Mouse (Mus musculus) regulatory T cell (primary cell): ENCODE measurements around the gene Rap1b.

Experiments
- in situ Hi-C: fragments of 300-600 bp; cut with MboI, MseI; formaldehyde crosslinking; loops from one replicate; pipeline ENCODE4 v1.15.1; 2025; ENCODE audit warnings: high pct_unique_total_duplicates

Rap1b gene

DNA sequence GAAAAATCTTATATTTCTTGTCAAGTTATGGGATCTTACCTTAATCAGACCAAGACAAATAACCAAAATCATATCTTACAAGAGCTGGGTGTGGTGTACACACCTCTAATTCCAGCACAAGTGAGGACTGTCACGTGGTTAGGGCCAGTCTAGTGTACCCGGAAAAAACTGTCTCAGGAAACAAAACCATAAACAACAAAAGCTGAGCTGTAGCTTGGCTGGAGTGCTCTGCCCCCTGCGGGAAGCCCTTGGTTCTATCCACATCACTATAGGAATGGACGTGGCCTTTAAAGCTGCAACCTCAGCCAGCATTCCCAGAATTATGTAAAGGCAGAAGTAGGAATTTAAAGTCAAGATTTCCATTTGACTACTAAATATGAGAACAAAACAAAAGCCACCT, 21.7 kb downstream of the Rap1b start:
- in situ Hi-C loops, result no loop called here

- in situ Hi-C loops, result no loop called here
These were observed 22.5 kb downstream of the Rap1b start for GRCm38 (mm10) chr10:117823321-117823720.

- in situ Hi-C loops, result no loop called here
These were observed 27.2 kb downstream of the Rap1b start for GRCm38 (mm10) chr10:117818600-117818999.

- in situ Hi-C loops, result no loop called here
These were observed 29.1 kb downstream of the Rap1b start for GRCm38 (mm10) chr10:117816721-117817120.

- in situ Hi-C loops, result no loop called here
These were observed 33.3 kb downstream of the Rap1b start for GRCm38 (mm10) chr10:117812501-117812900.

- in situ Hi-C loops, result no loop called here
These were observed 34.3 kb downstream of the Rap1b start for GRCm38 (mm10) chr10:117811555-117811954.

GRCm38 (mm10) chr10:117810506-117810905, 35.3 kb downstream of the Rap1b start:
- in situ Hi-C loops, result no loop called here

GRCm38 (mm10) chr10:117808068-117808467, 37.8 kb downstream of the Rap1b start:
- in situ Hi-C loops, result no loop called here

GRCm38 (mm10) chr10:117805919-117806318, 39.9 kb downstream of the Rap1b start:
- in situ Hi-C loops, result no loop called here

DNA sequence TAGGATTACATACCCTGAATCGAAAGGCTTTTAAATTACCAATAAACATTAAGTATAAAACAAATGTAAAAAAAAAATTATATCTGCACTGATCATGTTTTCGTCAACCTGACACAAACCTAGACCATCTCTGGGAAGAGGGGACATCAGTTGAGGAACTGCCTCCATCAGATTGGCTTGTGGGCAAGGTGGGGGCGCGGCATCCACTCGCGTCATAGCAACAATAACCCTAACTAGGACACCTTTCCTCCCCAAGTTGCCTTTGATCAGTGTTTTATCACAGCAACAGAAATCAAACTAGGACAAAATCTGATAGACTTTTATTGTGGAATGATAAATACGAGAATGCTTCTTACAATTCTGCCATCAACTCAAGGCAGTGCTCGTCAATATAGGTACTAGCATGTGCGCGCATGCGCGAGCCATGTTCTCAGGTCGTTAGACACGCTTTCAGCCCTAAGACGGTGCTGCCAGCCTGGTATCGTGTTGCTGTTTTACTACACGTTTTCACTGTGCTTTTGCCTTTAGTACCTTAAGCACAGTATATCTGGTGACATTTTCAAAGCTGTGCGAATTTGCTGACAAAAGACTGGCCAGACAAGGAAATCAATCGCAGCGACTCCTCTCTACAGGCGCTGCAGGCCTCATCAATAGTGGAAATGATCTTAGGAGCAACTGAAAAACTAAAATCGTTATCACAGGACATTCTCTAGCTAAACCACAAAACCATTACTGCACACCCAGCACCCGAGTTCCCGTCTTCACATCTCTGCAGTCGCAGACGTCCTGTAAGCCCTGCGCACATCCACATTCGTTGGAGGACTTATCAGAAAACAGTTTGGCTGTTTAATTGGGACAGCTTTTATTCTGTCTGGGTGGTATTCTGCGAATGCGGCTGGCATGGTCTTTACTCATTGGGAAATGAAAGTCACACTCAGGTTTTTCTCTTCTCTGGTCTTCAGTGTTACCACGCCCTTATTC, 41.7 kb downstream of the Rap1b start:
- in situ Hi-C loops, result no loop called here

- in situ Hi-C loops, result no loop called here
These were observed 43.9 kb downstream of the Rap1b start for GRCm38 (mm10) chr10:117801886-117802285.

GRCm38 (mm10) chr10:117799806-117800205, 46.0 kb downstream of the Rap1b start:
- in situ Hi-C loops, result no loop called here

GRCm38 (mm10) chr10:117798436-117799035, 47.3 kb downstream of the Rap1b start:
- in situ Hi-C loops, result no loop called here

GRCm38 (mm10) chr10:117797684-117798083, 48.2 kb downstream of the Rap1b start:
- in situ Hi-C loops, result no loop called here

DNA sequence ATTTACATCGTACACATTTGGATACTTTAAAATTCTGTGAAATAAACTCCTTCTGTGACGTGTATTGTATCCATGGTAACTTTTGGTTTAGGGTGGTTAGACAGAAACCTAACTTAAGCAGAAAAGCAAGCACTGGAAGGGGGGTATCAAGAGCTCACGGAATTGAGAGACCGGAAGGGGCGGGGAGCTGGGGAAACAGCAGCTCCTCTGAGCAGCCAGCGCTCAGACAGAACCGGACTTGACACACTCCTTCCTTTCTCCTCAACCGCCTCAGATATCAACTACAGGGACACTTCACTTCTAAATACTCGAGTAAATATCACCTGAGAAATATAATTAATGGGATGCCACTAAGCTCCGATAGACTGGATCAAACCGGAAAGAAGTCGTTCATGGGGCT, 48.7 kb downstream of the Rap1b start:
- in situ Hi-C loops, result no loop called here

- in situ Hi-C loops, result no loop called here
These were observed 49.7 kb downstream of the Rap1b start for GRCm38 (mm10) chr10:117796181-117796580.

DNA sequence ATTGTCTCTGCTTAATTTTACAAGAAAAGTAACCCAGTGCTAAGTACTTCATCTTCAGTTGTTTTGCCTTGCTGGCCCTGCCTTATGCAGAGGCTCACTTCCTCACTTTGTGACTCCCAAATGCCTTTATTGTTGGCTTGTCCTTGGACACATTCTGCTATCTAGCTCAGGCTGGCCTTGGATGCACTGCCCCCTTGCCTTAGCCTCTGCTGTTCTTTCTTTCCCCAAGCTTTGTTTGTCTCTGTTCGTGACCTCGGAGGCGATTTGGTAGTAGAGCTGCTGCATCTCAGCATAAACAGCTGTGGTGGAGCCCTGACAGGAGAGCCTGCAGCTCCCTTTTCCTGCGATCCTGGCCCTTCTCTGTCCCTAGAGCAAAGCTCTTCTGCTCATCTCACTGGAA, 50.6 kb downstream of the Rap1b start:
- in situ Hi-C loops, result no loop called here

DNA sequence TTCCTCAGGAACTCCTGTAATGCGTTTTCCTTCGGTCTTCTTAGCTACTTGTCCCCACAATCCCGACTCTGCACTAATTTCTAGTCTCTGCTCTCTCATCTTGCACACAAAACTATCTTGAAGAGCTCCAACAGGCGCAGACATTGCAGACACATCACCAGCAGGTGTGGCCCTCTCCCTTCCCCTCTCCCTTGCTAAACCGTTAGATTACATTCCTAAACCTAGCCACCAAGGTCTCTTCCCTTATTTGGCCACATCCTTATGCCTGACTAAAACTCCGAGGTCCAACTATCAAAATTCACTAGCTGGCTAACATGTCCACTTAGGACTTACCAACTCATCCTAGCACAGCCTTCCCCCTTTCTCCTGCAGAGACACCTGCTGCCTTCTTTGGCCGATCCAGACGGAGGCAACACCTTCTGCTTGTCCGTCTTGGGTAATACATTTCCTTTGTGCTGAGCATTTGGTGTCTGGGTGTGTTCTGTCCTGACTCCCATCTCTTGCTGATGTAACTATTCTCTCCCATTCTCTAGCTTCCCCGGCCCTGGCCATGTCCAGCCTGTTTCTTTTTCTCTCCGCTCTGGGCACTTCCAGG, 52.3 kb downstream of the Rap1b start:
- in situ Hi-C loops, result no loop called here

DNA sequence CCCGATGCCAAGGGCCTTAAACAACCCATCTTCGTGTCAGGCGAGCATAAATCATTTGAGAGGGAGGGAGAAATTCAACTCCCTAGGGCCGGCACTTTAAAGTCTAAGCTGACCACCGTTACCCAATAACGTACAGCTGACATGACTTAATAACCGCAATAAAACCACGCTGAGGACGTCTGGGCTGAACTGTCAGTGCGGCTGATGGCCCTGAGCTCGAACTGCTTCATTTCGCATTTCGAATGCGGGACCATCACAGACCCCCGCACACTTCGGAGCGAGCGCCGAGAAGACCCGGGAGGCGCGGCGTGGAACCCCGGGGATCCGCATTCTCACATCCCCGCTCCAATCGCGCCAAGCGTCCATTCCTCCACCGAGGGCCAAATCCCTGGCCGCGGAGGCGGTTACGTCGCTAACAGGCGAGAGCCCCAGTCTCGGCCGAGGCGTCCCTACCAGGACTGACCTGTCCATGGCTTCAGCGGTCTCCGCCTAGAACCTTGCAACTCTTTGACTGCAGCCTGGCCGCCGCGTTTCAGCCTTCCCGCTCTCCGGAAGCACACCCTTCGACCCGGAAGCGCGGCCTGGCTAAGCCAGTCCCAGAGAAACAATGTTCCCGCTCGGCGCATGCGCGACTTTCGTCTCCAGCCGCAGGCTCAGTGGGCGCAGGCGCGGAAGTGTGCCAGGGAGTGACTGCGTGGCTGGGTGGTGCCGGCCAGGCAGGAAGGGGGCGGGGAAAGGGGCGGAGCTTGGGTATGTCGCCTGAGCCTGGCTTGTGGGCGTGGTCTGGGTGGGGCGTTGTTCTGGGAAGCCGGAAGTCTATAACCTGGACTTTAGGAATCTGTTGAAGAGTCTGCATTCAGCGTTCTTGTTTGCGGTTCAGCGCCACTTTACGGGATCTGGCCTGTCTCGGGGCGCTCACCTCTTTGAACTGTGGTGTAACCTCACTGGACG, 53.4 kb downstream of the Rap1b start, which contains the start of gene Nup107:
TSS of gene Nup107 (minus strand) at position 565 of the 951 bp plus-strand sequence.
- in situ Hi-C loops, result no loop called here

DNA sequence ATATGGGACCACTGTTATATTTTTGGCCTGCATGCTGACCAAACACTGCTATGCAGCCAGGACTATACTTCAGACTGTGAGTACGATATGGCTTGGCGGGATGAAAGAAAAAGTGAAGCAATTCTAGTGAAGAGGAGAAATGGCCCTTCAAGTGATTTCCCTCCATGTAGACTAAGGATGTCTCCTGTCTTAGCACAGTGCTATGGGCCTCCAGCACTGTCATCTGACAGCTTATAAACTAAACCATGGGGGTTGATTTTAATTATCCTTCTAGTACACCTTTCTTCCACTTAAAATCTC, 54.7 kb downstream of the Rap1b start:
- in situ Hi-C loops, result no loop called here

- in situ Hi-C loops, result no loop called here
These were observed 55.2 kb downstream of the Rap1b start for GRCm38 (mm10) chr10:117790421-117791170.
